Mouse (Mus musculus) kidney, adult 2 months (tissue): Measurements from ENCODE around the gene Ccl25.

Experiments used
- CTCF ChIP-seq: fragments of 200-500 bp; conservative IDR thresholded peaks from 2 replicates; pipeline ENCODE4 v1.5.1; 2011; ENCODE audit warnings: low read depth, mild to moderate bottlenecking, control low read depth, low read length, moderate library complexity, mixed read lengths; ENCODE audit not compliant: insufficient read depth, insufficient read length
- POLR2A ChIP-seq: fragments of 200-500 bp; IDR thresholded peaks from one replicate; pipeline ENCODE4 v1.6.1; 2011; ENCODE audit warnings: low read depth, low read length, control low read depth

GRCm38 (mm10) chr8:4318124-4318523, 6.9 kb upstream of the Ccl25 start:
- no peak for TF ChIP-seq CTCF
- TF ChIP-seq POLR2A = no peak
